Mouse (Mus musculus): ENCODE data around the gene Map2k5.

DNA sequence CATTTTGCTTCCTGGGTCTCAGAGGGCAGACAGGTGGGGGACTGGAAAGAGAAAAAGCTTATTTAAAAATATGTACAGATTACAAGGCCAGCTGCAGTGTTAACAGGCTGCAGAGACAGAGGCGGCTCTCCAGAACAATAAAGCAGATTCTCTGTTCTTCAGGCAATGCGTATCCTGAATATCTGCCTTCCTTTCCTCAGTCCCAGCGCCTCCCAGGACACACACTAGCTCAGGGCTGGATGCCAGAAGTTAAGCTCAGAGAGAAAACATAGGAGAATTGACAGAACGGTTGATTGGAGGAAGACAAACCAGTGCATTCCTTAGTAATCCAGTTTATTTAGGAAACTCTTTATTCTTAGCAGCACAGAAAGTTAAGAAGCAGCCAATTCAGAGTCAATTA lies 69.3 kb downstream of the Map2k5 start:
- TF ChIP-seq CTCF (conservative IDR thresholded peaks at IDR 0.05; ENCODE audit: low read length) (no peak), POU5F1 (IDR thresholded peaks at IDR 0.05; ENCODE audit: borderline replicate concordance, low read length) (no peak), NANOG (IDR thresholded peaks at IDR 0.05; ENCODE audit: borderline replicate concordance, low read length) (no peak)
